Mouse (Mus musculus): Measurements from ENCODE around the gene Upk2.
A peak's percentile ranks its signal among the peaks of the same experiment; 100 is the strongest.

Upk2 gene

GRCm38 (mm10) chr9:44406906-44407751, 47.6 kb downstream of the Upk2 start, which contains the start of the genes Rps25 and Trappc4:
Gene Rps25 (plus strand): TSS chr9:44407139.
Gene Trappc4 (minus strand): TSS chr9:44407600.
- peak; percentile 95 for DNase-seq

GRCm38 (mm10) chr9:44405011-44405410, 49.8 kb downstream of the Upk2 start:
- no peak for DNase-seq
